Mouse (Mus musculus) ES-E14 (cell line): ENCODE measurements at regions not wholly inside any gene's neighbourhood (a gene's known extent, or its start where the extent isn't known, plus 50 kb on each side); places are given as distances from the start of the nearest gene placed in this dataset.

Source experiments
- DNase-seq: peaks from one replicate; pipeline ENCODE4 v3.0.0-alpha.2; 2013; ENCODE audit warnings: low read depth, low spot score
- H3K27ac ChIP-seq: 2 replicates; pipeline ENCODE4 v1.5.1; 2012; ENCODE audit warnings: low read depth, mild to moderate bottlenecking, low read length, moderate library complexity, mixed read lengths; ENCODE audit not compliant: poor library complexity, insufficient read depth, severe bottlenecking
- H3K36me3 ChIP-seq: 2 replicates; pipeline ENCODE4 v1.6.1; 2012; ENCODE audit warnings: mild to moderate bottlenecking, low read length, moderate library complexity, mixed read lengths; ENCODE audit not compliant: control insufficient read depth, poor library complexity, insufficient read depth, severe bottlenecking
- H3K4me1 ChIP-seq, 2 experiments: fragments of 150-350 bp in 1 of 2; sonication (generic) in 1 of 2; 2 replicates each; pipeline ENCODE4 v1.6.1; 2012; ENCODE audit warnings: low read length in 2 of 2, mild to moderate bottlenecking in 1 of 2, mixed read lengths in 1 of 2; ENCODE audit not compliant: control insufficient read depth in 2 of 2, insufficient read depth in 2 of 2, poor library complexity in 1 of 2
- H3K4me3 ChIP-seq, 2 experiments: fragments of 150-350 bp in 1 of 2; sonication (generic) in 1 of 2; 2 replicates each; pipeline ENCODE4 v1.5.1; 2012; ENCODE audit warnings: low read length in 2 of 2, low read depth in 1 of 2, mild to moderate bottlenecking in 1 of 2, mixed read lengths in 1 of 2; ENCODE audit not compliant: insufficient read depth in 1 of 2, poor library complexity in 1 of 2, severe bottlenecking in 1 of 2
- H3K9ac ChIP-seq: 2 replicates; pipeline ENCODE4 v1.6.1; 2012; ENCODE audit warnings: low read depth, mild to moderate bottlenecking, low read length, mixed read lengths; ENCODE audit not compliant: poor library complexity, insufficient read depth, severe bottlenecking
- H3K9me3 ChIP-seq: fragments of 150-350 bp; sonication (generic); 2 replicates; pipeline ENCODE4 v1.6.1; 2012; ENCODE audit warnings: low read depth, mild to moderate bottlenecking, low read length; ENCODE audit not compliant: control insufficient read depth, insufficient read depth
- CHD2 ChIP-seq: IDR thresholded peaks from 2 replicates; pipeline ENCODE4 v1.6.1; 2014; ENCODE audit warnings: mild to moderate bottlenecking, low read depth, low read length, inconsistent platforms
- HCFC1 ChIP-seq: IDR thresholded peaks from 2 replicates; pipeline ENCODE4 v1.6.1; 2012; ENCODE audit warnings: low read length, inconsistent platforms, borderline replicate concordance; ENCODE audit not compliant: insufficient read depth
- MAFK ChIP-seq: IDR thresholded peaks from 2 replicates; pipeline ENCODE4 v1.6.1; 2014; ENCODE audit warnings: mild to moderate bottlenecking, low read depth, low read length, inconsistent platforms; ENCODE audit not compliant: insufficient read depth
- ZC3H11A ChIP-seq: IDR thresholded peaks from 2 replicates; pipeline ENCODE4 v1.6.1; 2012; ENCODE audit warnings: low read depth, mild to moderate bottlenecking, inconsistent platforms, low read length, borderline replicate concordance
- ZNF384 ChIP-seq: IDR thresholded peaks from 2 replicates; pipeline ENCODE4 v1.6.1; 2012; ENCODE audit warnings: low read depth, low read length, inconsistent platforms
- in situ Hi-C, 2 experiments: fragments of 600-800 bp; cut with MboI; formaldehyde crosslinking; loops; one replicate each; pipeline ENCODE4 v1.15.1; 2025; ENCODE audit warnings: low sequenced_read_pairs in 2 of 2, inconsistent platforms in 1 of 2; ENCODE audit not compliant: unreplicated experiment in 2 of 2

DNA sequence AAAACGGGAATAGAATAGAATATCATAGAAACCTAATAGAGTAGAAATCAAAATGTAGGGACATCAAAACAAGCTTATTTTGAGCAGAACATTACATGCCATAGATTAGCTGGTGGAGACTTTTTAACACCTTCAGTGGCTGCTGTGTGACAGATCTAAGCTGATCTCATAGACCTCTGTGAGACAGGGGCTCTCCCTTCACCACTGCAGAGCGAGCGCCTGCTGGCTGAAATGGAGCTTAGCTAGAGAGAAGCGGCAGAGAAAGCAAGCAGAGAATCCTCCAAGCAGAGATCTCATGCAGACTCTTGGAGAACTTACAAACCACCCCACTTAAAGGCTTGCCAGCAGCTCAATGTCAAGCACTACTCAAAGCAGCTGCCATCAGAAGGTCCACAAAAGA, 65.5 kb upstream of the H2afz start:
- in situ Hi-C loops: loop anchor here in 1 of 2 experiments (25.0 kb wide), 1 partner anchor 339 kb away; the partner anchor contains the start of genes Mttp and Trmt10a
- H3K4me1 ChIP-seq: peaks cover 3 to 7% of the 10 kb centered on the region in 2 experiments; a peak in 2 of 4 replicates
- H3K4me3 ChIP-seq: no peak overlapping the region
- TF ChIP-seq MAFK (no peak), ZC3H11A (no peak), ZNF384 (no peak), HCFC1 (no peak), CHD2 (no peak)
- H3K36me3 ChIP-seq: no peaks in the 10 kb centered on the region
- H3K27ac ChIP-seq: no peak overlapping the region
- H3K9me3 ChIP-seq: no peaks in the 10 kb centered on the region
- no peak overlapping the region for H3K9ac ChIP-seq
- DNase-seq: no peak

- DNase-seq: no peak
- no peak overlapping the region for H3K9ac ChIP-seq
- H3K9me3 ChIP-seq: no peaks in the 10 kb centered on the region
- no peaks in the 10 kb centered on the region for H3K36me3 ChIP-seq
- H3K4me1 ChIP-seq: peaks cover 3 to 7% of the 10 kb centered on the region in 2 experiments; a peak in 2 of 4 replicates
- in situ Hi-C loops: no loop called here
- no peak overlapping the region for H3K4me3 ChIP-seq
- TF ChIP-seq ZC3H11A (no peak), CHD2 (no peak), ZNF384 (no peak), MAFK (no peak), HCFC1 (no peak)
- no peak overlapping the region for H3K27ac ChIP-seq
Observed at GRCm38 (mm10) chr3:137801402-137802020, 62.8 kb upstream of the H2afz start.

DNA sequence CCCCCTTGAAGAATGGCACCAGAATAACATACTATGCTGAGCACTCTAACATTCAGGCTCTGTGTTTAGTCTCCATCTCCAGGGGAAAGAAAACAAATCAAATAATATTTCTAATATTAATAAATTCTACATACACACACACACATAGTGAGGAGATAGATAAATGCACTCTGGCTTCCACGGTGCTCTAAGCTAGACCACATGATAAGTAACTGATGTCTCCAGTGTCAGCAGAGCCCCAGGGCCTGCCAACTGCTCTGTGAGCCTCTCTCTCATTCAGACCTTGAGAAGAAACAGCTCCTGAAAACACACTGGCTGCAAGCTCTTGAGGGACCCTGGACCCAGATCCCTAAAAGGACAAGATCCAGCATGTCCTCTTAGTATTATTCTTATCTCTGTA, 56.9 kb upstream of the H2afz start:
- in situ Hi-C loops: no loop called here
- no peak for DNase-seq
- no peak overlapping the region for H3K4me3 ChIP-seq

DNA sequence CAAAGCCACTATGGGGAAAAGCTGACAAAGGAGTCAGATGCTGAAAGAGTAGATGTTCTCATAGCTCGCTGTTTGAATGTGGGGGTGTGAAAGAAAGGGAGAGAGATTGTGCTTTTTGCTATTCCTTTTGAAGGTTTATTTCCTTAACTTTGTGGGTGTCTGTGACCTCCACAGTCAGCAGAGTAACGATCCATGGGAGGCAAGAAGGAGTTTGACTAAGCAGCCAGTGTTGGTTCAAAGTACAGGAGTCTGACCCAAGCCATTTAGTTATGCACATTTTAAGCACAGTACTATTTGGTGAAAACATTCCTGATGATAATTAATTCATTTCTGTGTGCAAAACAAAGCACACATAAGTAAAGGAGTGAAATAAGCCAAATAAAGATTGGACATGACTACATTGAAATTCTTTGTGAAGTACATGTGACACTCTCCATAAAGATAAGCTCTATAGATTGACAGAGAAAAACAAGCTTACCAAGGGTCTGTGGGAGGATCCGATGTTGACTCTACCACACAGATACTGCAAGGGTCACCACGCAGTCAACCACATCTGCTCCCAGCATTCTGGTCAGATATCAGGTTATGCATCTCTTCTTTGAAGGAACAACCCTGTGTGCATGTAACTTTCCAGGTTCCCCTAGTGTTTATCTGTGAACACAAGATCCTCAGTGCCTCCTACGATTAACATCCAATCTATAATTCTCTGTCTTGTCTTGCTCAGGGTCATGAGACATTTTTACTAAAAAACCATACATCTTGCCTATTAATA, 56.2 kb upstream of the H2afz start:
- no peaks in the 10 kb centered on the region for H3K4me1 ChIP-seq
- no peak overlapping the region for H3K9ac ChIP-seq
- H3K27ac ChIP-seq: no peak overlapping the region
- in situ Hi-C loops: no loop called here
- no peak for DNase-seq
- H3K4me3 ChIP-seq: no peak overlapping the region
- no peaks in the 10 kb centered on the region for H3K36me3 ChIP-seq
- TF ChIP-seq CHD2 (no peak), HCFC1 (no peak), ZNF384 (no peak), ZC3H11A (no peak), MAFK (no peak)
- H3K9me3 ChIP-seq: no peaks in the 10 kb centered on the region

More for the DNA sequence above, 56.9 kb upstream of the H2afz start:
- Histone ChIP-seq H3K27ac (no peak overlapping the region), H3K9me3 (no peaks in the 10 kb centered on the region), H3K36me3 (no peaks in the 10 kb centered on the region), H3K4me1 (no peaks in the 10 kb centered on the region), H3K9ac (no peak overlapping the region)
- TF ChIP-seq ZC3H11A: no peak
- no peak for TF ChIP-seq ZNF384
- TF ChIP-seq MAFK: no peak
- no peak for TF ChIP-seq HCFC1
- no peak for TF ChIP-seq CHD2
